Mouse (Mus musculus) liver, adult 2 months (tissue): Measurements from ENCODE around the gene Myo18a.

Source experiments
- CTCF ChIP-seq: fragments of 200-500 bp; IDR thresholded peaks from 2 replicates; pipeline ENCODE4 v1.5.1; 2011; ENCODE audit warnings: low read depth, low read length, control low read depth
- POLR2A ChIP-seq: fragments of 200-500 bp; IDR thresholded peaks from 2 replicates; pipeline ENCODE4 v1.6.1; 2011; ENCODE audit warnings: low read length, control low read depth; ENCODE audit not compliant: insufficient read depth; ENCODE audit errors: extremely low read depth

DNA sequence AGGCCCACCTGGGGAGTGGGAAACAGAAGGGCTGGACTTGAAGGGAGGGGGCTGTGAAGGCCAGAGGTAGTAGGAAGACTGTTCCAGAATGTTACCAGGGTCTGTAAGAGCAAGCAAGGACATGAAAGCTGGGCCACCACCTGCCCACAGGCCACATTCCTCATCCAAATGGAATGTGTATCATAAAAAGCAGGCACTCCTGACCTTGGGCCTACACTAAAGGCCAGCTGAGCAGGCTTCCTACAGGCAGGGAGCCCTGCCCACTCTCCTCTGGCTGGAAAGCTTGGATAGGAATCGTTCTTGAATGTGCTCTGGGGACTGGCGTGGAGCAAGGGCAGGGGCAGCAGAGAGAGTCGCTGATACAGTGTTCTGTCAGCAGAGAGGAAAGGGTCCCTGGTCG lies 73.7 kb downstream of the Myo18a start:
- TF ChIP-seq POLR2A (no peak), CTCF (no peak)
